Mouse (Mus musculus) myocyte (in vitro differentiated cells): Measurements from ENCODE around the gene Slc39a11.

Experiments used
- CEBPB ChIP-seq: IDR thresholded peaks from 2 replicates; pipeline ENCODE4 v1.6.1; 2011; ENCODE audit warnings: mild to moderate bottlenecking, moderate library complexity; ENCODE audit not compliant: poor library complexity, insufficient read depth, severe bottlenecking
- MAX ChIP-seq: IDR thresholded peaks from one replicate; pipeline ENCODE4 v1.6.1; 2011; ENCODE audit warnings: low read depth, mild to moderate bottlenecking, control low read depth
- MYOD1 ChIP-seq, 3 experiments: IDR thresholded peaks; one replicate each; pipeline ENCODE4 v1.6.1; 2011; ENCODE audit warnings: control low read depth in 2 of 3, low read depth in 2 of 3, mild to moderate bottlenecking in 2 of 3, moderate library complexity in 1 of 3; ENCODE audit not compliant: insufficient read length in 2 of 3, control insufficient read depth in 1 of 3
- POLR2A ChIP-seq: IDR thresholded peaks from one replicate; pipeline ENCODE4 v1.6.1; 2011; ENCODE audit warnings: low read depth, mild to moderate bottlenecking, control low read depth, moderate library complexity; ENCODE audit not compliant: insufficient read length
- TCF12 ChIP-seq: IDR thresholded peaks from one replicate; pipeline ENCODE4 v1.6.1; 2011; ENCODE audit warnings: mild to moderate bottlenecking, control low read depth; ENCODE audit not compliant: poor library complexity, insufficient read depth, severe bottlenecking

GRCm38 (mm10) chr11:113208521-113209072 is 441.3 kb downstream of the Slc39a11 start:
- TF ChIP-seq POLR2A (no peak), CEBPB (no peak), TCF12 (no peak), MYOD1 (IDR thresholded peaks at IDR 0.05; ENCODE audit: control insufficient read depth in 1 of 3, insufficient read length in 2 of 3, low read depth in 2 of 3) (no peak), MAX (no peak)
